Mouse (Mus musculus) kidney, adult 2 months (tissue): ENCODE measurements around the gene Sco2. TPM values are rescaled to one million over a fixed set of nuclear protein-coding genes. Genes with fewer than 3 reads are reported as not detected.

Experiments
- DNase-seq: peaks from one replicate; pipeline ENCODE4 v3.0.0; 2021
- H3K27ac ChIP-seq: fragments of 200-500 bp; 2 replicates; pipeline ENCODE4 v1.5.1; 2012; ENCODE audit warnings: low read depth, low read length, control low read depth, inconsistent platforms; ENCODE audit not compliant: insufficient read depth
- H3K27me3 ChIP-seq: fragments of 200-500 bp; replicated peaks from 2 replicates; pipeline ENCODE4 v1.6.1; 2012; ENCODE audit warnings: mild to moderate bottlenecking, moderate library complexity, low read length, inconsistent platforms; ENCODE audit not compliant: control insufficient read depth, insufficient read depth
- H3K36me3 ChIP-seq: fragments of 200-500 bp; 2 replicates; pipeline ENCODE4 v1.6.1; 2012; ENCODE audit warnings: mild to moderate bottlenecking, moderate library complexity, low read length, inconsistent platforms; ENCODE audit not compliant: control insufficient read depth, insufficient read depth
- H3K4me1 ChIP-seq: fragments of 200-500 bp; 2 replicates; pipeline ENCODE4 v1.6.1; 2011; ENCODE audit warnings: low read length; ENCODE audit not compliant: control insufficient read depth, insufficient read depth
- H3K4me3 ChIP-seq: fragments of 200-500 bp; 2 replicates; pipeline ENCODE4 v1.5.1; 2011; ENCODE audit warnings: mild to moderate bottlenecking, low read depth, low read length, control low read depth; ENCODE audit not compliant: insufficient read depth
- CTCF ChIP-seq: fragments of 200-500 bp; conservative IDR thresholded peaks from 2 replicates; pipeline ENCODE4 v1.5.1; 2011; ENCODE audit warnings: low read depth, mild to moderate bottlenecking, control low read depth, low read length, moderate library complexity, mixed read lengths; ENCODE audit not compliant: insufficient read depth, insufficient read length
- POLR2A ChIP-seq: fragments of 200-500 bp; IDR thresholded peaks from one replicate; pipeline ENCODE4 v1.6.1; 2011; ENCODE audit warnings: low read depth, low read length, control low read depth
- WGBS: fragments of 180-500 bp; shearing (Covaris S2); methylation state at CpG from one replicate; pipeline ENCODE4 v1.1.7; 2018; 5-methylcytosine and 5-hydroxymethylcytosine counted together
- polyA plus RNA-seq: library from polyadenylated mRNA; depleted of rRNA; stranded (reverse); fragments of >200 nt; gene quantifications from 2 replicates; pipeline ENCODE4 v1.2.3, GENCODE M21; 2012

The Sco2 gene
- polyA plus RNA-seq, 1 experiment, result 59.5 TPM

DNA sequence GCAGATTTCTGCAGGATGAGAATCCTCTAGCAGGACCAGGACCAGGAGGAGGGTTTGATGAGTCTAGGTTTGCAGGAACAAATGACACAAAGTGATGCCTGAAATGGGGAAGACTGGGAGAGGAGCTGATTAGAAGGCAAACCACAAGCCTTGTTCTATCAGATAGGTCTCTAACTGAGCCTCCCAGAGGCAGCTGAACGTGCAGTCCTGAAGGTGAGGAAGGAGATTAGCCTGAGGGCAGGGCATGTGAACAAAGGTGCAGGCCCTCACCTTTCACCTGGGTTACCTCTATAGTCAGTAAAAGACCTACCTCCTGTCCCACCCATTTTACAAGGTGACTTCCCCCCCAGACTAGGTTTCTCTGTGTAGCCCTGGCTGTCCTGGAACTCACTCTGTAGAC, 26.1 kb upstream of the Sco2 start:
- no peaks in the 10 kb centered on the region for H3K4me1 ChIP-seq
- H3K36me3 ChIP-seq, result no peaks in the 10 kb centered on the region
- H3K27ac ChIP-seq, result no peak overlapping the region
- 69% methylated on average over 1 of the region's 1 CpGs for WGBS
- TF ChIP-seq CTCF (no peak), POLR2A (no peak)
- H3K27me3 ChIP-seq, result no peaks in the 10 kb centered on the region
- no peak for DNase-seq
- H3K4me3 ChIP-seq, result no peak overlapping the region

DNA sequence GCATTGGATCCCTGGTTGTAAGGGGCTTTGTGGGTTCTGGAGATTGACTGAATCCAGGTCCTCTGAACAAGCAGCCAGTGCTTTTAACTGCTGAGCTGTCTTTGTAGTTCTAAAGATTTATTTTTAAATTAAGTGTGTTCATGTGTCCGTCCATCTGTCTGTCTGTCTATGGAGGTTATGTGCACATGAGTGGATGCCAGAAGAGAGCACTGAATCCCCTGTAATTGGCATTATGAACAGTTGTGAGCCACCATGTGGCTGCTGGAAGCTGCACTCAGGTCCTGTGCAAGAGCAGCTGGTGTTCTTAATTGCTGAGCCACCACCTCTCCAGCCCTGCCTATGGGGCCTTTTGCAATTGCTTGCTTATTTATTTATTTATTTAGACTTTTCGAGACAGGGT, 24.5 kb upstream of the Sco2 start:
- WGBS, result 84% methylated on average over 2 of the region's 2 CpGs

DNA sequence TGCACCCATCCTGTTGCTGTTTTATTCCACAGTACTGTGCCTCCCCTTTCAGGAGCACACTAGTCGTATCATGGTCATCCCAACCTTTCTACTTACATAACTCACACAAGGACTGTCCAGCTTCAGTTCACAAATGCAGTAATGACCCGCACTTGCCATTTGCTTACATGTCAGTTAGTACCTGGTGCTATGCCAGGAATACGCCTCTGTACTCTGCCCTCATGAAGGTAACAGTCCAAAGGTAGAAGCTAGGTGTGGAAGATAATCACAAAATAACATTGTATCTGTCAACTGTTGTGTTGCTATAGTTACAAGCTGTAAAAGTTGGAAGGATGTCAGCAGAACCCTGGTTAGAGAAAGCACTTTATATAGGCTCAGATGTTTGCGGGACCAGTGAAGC, 23.2 kb upstream of the Sco2 start:
- peak; percentile 78 for DNase-seq
- TF ChIP-seq CTCF (no peak), POLR2A (no peak)
- no peak overlapping the region for H3K27ac ChIP-seq
- no peaks in the 10 kb centered on the region for H3K27me3 ChIP-seq
- WGBS, result 60% methylated on average over 4 of the region's 4 CpGs
- no peaks in the 10 kb centered on the region for H3K36me3 ChIP-seq
- no peak overlapping the region for H3K4me3 ChIP-seq
- H3K4me1 ChIP-seq, result no peaks in the 10 kb centered on the region

More for the DNA sequence above, 24.5 kb upstream of the Sco2 start:
- Histone ChIP-seq H3K36me3 (no peaks in the 10 kb centered on the region), H3K4me3 (no peak overlapping the region), H3K4me1 (no peaks in the 10 kb centered on the region), H3K27me3 (no peaks in the 10 kb centered on the region), H3K27ac (no peak overlapping the region)
- TF ChIP-seq CTCF (no peak), POLR2A (no peak)
- DNase-seq, result no peak

DNA sequence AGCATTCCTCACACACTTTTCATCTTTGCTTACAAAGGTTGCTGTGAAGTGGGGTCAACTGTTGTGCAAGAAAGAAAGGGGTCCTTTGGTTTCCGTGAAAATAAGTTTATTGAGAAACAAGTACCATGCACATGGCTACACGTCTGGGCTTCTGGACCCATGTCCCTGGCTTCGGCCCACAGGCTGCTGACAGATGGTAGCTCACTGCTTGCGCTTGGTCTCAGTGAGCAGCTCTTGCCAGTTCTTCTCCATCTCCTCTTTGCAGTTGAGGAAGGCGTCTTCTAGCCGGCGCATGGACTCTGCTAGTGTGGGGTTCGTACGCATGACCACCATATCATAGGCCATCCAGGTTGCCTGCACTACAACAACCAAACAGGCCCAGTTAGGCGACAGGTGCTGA, 16.4 kb upstream of the Sco2 start:
- no peak for DNase-seq
- no peak for TF ChIP-seq POLR2A
- no peak for TF ChIP-seq CTCF
- Histone ChIP-seq H3K4me3 (no peak overlapping the region), H3K27me3 (no peaks in the 10 kb centered on the region), H3K36me3 (no peaks in the 10 kb centered on the region), H3K4me1 (no peaks in the 10 kb centered on the region), H3K27ac (no peak overlapping the region)
- 94% methylated on average over 10 of the region's 10 CpGs for WGBS

DNA sequence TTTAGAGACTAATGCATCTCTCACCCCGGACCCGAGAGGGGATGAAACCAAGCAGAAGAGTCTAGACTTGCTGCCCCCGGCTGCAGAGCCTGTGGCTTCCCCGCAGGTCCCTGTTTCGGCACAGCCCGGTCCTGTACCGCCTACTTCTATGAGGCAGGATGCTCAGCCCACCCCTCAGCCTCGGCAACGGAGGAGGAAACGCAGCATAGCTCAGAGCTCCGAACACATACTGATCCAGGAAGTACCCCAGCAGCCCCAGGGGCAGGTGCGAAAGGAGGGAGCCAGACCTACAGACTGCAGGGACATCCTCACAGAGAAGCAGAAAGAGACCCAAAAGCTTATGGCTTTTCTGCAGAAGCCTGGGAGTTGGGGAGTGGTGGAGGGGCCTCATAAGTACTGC, 13.5 kb upstream of the Sco2 start:
- no peak overlapping the region for H3K4me3 ChIP-seq
- WGBS, result 44% methylated on average over 12 of the region's 12 CpGs
- no peak for DNase-seq
- H3K4me1 ChIP-seq, result no peaks in the 10 kb centered on the region
- no peaks in the 10 kb centered on the region for H3K36me3 ChIP-seq
- H3K27ac ChIP-seq, result no peak overlapping the region
- no peak for TF ChIP-seq POLR2A
- no peaks in the 10 kb centered on the region for H3K27me3 ChIP-seq

DNA sequence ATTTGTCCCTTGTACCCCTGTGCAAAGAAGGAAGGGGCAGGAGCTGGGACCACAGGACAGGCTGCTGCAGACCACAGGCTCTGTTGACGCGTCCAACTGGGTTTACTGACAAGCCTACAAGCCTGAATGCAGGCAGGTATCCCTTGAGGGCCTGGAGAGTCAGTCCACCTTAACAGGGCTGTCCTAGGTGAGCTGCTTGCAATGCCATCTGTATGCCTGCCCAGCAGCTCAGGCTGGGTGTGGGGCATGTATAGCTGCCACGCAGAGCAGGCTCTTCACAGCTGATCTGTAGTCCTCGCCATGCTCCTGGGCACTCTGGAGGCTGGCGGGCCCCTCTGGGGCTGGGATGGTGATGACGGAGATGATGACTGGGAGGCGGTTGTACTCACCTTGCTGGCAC, 11.0 kb upstream of the Sco2 start, which contains the start of gene Klhdc7b:
Klhdc7b (plus strand) TSS at position 301 of the 400 bp plus-strand sequence.
- TF ChIP-seq CTCF (no peak), POLR2A (no peak)
- no peak for DNase-seq
- Histone ChIP-seq H3K27me3 (no peaks in the 10 kb centered on the region), H3K36me3 (no peaks in the 10 kb centered on the region), H3K4me3 (no peak within 1 kb of the TSS), H3K4me1 (no peaks in the 10 kb centered on the region), H3K27ac (no peak within 1 kb of the TSS)
- 81% methylated on average over 7 of the region's 7 CpGs for WGBS

DNA sequence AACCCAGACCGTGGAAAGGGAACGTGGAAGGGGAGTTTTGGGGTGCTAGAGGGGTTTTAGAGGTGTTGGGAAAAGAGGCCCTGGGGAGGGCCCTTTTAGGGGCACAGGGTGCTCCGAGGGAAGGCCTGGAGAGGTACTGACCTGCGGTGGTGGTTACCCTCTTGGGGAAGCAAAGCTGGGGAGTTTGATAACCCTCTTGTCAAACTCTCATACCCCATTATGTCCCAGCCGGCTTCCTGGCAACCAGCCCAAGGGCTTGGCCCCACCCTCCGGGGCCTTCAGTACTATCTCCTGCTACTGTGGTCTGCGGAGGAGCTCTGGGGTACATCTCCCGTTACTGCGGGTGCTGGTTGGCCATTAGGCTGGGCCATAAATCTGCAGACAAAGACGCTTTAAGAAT, 5.8 kb upstream of the Sco2 start:
- TF ChIP-seq POLR2A (no peak), CTCF (no peak)
- Histone ChIP-seq H3K27ac (no peak overlapping the region), H3K4me3 (peak overlapping the region; percentile 44; the same call in 1 of the 2 replicates), H3K27me3 (no peaks in the 10 kb centered on the region), H3K4me1 (no peaks in the 10 kb centered on the region), H3K36me3 (no peaks in the 10 kb centered on the region)
- DNase-seq, result peak; percentile 16
- WGBS, result 22% methylated on average over 10 of the region's 10 CpGs
